Mouse (Mus musculus) WW6 (cell line): Measurements from ENCODE around the gene Phf11a.
"Not testable (repeated sequence)": the region's sequence is repeated elsewhere in the genome, so short reads cannot be mapped to it uniquely, and the experiment has no call there.

ENCODE experiments used
- DNase-seq: peaks from one replicate; pipeline ENCODE4 v3.0.0-alpha.2; 2013; ENCODE audit warnings: low read depth, low spot score

Phf11a gene

GRCm38 (mm10) chr14:59297391-59297790, at the start of gene Phf11a:
TSS of gene Phf11a (minus strand) at chr14:59297522.
- not testable (repeated sequence) for DNase-seq

- not testable (repeated sequence) for DNase-seq
Measured at GRCm38 (mm10) chr14:59341189-59341588, 43.9 kb upstream of the Phf11a start, which contains the start of gene Phf11b. TSS of gene Phf11b (minus strand) at chr14:59341351.

- no peak for DNase-seq
Measured at GRCm38 (mm10) chr14:59339541-59339940, 42.2 kb upstream of the Phf11a start.

GRCm38 (mm10) chr14:59336056-59336455, 38.7 kb upstream of the Phf11a start:
- not testable (repeated sequence) for DNase-seq

- not testable (repeated sequence) for DNase-seq
Measured at GRCm38 (mm10) chr14:59330499-59330898, 33.2 kb upstream of the Phf11a start.

GRCm38 (mm10) chr14:59319970-59320369, 22.6 kb upstream of the Phf11a start:
- not testable (repeated sequence) for DNase-seq

- DNase-seq, result not testable (repeated sequence)
Measured at GRCm38 (mm10) chr14:59319036-59319435, 21.7 kb upstream of the Phf11a start.

GRCm38 (mm10) chr14:59291769-59292168, 5.6 kb downstream of the Phf11a start:
- DNase-seq, result not testable (repeated sequence)

- not testable (repeated sequence) for DNase-seq
Measured at GRCm38 (mm10) chr14:59274961-59275360, 22.4 kb downstream of the Phf11a start.

GRCm38 (mm10) chr14:59260056-59260455, 37.3 kb downstream of the Phf11a start, which contains the start of gene Gm6904:
TSS of gene Gm6904 (minus strand) at chr14:59260216.
- no peak for DNase-seq

- not testable (repeated sequence) for DNase-seq
Measured at GRCm38 (mm10) chr14:59255861-59256260, 41.5 kb downstream of the Phf11a start.

GRCm38 (mm10) chr14:59250350-59250749, 47.0 kb downstream of the Phf11a start:
- DNase-seq, result not testable (repeated sequence)

- DNase-seq, result no peak
Measured at GRCm38 (mm10) chr14:59233635-59234034, 63.7 kb downstream of the Phf11a start.

GRCm38 (mm10) chr14:59232003-59232402, 65.3 kb downstream of the Phf11a start:
- DNase-seq, result no peak

GRCm38 (mm10) chr14:59230331-59230966, 66.9 kb downstream of the Phf11a start:
- DNase-seq, result no peak

GRCm38 (mm10) chr14:59229822-59230221, 67.5 kb downstream of the Phf11a start:
- DNase-seq, result no peak
